Mouse (Mus musculus): ENCODE data around the gene Wscd2. TPM values are rescaled to one million over a fixed set of nuclear protein-coding genes. Genes with fewer than 3 reads are reported as not detected.

Gene Wscd2
- polyA plus RNA-seq, 1 experiment from 2014 or later, result not detected

DNA sequence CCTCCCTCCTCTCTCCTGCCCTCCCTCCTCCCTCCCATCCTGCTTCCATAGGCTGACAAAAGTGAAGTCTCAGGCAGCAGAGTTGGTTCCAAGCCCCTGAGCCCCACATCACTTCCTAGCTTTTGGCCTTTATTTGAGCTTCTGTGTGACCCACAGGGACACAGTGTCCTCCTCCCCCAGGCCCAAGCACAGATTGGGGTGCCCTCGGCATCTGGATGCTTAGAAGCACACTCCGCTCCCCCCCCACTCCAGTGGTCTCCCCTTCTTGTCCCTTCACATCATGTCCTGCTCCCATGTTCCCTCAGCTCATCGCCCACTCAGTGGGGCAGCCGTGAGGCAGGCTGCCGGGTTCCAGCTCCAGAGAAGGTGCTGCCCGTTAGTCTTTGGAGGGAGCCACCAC lies 121.0 kb downstream of the Wscd2 start:
- no peak overlapping the region for H3K27ac ChIP-seq
- H3K4me3 ChIP-seq (ENCODE audit: inconsistent target), result no peak overlapping the region
- H3K79me2 ChIP-seq (ENCODE audit: inconsistent target), result no peaks in the 10 kb centered on the region
- WGBS (ENCODE audit: missing documents), result 88% methylated on average over 6 of the region's 6 CpGs
- peaks cover 42% of the 10 kb centered on the region; the same call in 1 of the 2 replicates for H3K36me3 ChIP-seq (ENCODE audit: inconsistent target)

DNA sequence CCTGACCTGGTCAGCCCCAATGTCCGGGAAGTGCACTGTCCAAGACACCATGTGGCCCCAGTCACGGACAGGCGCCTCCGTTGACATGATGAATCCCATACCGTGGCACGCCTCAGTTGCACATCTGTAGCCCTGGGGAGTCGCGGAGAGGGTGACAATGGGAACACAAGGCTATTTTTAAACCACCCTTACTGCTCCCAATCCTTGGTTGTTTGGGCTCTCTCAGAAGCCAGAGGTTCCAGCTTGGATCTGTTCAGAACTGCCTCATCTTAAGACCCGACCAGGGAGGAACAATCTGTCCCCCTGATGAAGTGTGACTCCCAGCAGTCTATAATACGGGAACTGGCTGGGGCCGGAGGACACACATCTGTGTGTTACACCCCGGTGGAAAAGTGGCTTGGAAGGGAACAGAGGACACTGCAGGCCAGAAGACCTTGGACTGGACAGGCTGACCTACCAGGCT lies 121.7 kb downstream of the Wscd2 start:
- H3K4me3 ChIP-seq (ENCODE audit: inconsistent target), result no peak overlapping the region
- no peaks in the 10 kb centered on the region for H3K79me2 ChIP-seq (ENCODE audit: inconsistent target)
- WGBS (ENCODE audit: missing documents), result 90% methylated on average over 12 of the region's 12 CpGs
- H3K27ac ChIP-seq, result no peak overlapping the region
- H3K36me3 ChIP-seq (ENCODE audit: inconsistent target), result peaks cover 48% of the 10 kb centered on the region; the same call in 1 of the 2 replicates

DNA sequence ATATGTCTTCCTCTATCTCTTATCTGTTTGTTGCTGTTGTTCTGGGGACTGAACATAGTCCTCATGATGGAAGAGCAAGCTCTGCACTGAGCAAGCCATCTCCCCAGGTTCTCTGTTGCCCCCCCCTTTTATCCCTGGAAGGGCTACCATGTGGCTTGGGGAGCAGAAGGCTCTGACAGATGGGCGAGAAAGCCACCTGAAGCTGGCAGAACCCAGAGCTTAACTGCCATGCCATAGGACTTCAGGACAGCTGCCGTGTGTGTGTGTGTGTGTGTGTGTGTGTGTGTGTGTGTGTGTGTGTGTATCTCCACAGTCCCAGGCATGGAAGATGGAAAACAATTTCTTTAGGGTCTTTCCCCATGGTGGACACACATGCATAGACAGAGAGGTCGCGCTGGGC lies 128.6 kb downstream of the Wscd2 start:
- no peak overlapping the region for H3K27ac ChIP-seq
- no peak overlapping the region for H3K4me3 ChIP-seq (ENCODE audit: inconsistent target)
- 96% methylated on average over 4 of the region's 4 CpGs for WGBS (ENCODE audit: missing documents)
- H3K79me2 ChIP-seq (ENCODE audit: inconsistent target), result no peaks in the 10 kb centered on the region; the same call in 1 of the 2 replicates
- H3K36me3 ChIP-seq (ENCODE audit: inconsistent target), result peaks cover 39% of the 10 kb centered on the region; the same call in 1 of the 2 replicates

DNA sequence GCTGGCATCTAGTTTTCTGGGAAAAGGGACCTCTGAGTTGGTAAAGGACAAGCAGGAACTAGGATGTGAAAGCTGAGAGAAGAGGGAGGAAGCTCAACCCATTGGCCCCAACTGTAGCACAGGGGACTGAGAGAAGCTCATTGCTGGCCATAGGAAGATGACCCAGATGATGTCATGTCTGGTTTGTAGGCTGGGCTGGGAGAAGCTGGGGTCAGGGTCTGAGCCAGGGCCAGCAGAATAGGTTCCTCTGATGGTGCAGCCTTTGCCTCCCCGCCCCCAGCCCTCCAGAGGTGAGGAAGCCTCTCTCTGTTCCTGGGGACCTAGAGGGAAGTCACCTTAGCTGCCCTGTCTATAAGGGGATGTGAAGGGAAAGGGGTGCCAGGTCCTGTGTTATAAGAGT lies 129.0 kb downstream of the Wscd2 start:
- Histone ChIP-seq H3K79me2 (ENCODE audit: inconsistent target) (no peaks in the 10 kb centered on the region; the same call in 1 of the 2 replicates), H3K27ac (no peak overlapping the region), H3K36me3 (ENCODE audit: inconsistent target) (peaks cover 39% of the 10 kb centered on the region; the same call in 1 of the 2 replicates), H3K4me3 (ENCODE audit: inconsistent target) (no peak overlapping the region)
- 60% methylated on average over 1 of the region's 1 CpGs for WGBS (ENCODE audit: missing documents)

DNA sequence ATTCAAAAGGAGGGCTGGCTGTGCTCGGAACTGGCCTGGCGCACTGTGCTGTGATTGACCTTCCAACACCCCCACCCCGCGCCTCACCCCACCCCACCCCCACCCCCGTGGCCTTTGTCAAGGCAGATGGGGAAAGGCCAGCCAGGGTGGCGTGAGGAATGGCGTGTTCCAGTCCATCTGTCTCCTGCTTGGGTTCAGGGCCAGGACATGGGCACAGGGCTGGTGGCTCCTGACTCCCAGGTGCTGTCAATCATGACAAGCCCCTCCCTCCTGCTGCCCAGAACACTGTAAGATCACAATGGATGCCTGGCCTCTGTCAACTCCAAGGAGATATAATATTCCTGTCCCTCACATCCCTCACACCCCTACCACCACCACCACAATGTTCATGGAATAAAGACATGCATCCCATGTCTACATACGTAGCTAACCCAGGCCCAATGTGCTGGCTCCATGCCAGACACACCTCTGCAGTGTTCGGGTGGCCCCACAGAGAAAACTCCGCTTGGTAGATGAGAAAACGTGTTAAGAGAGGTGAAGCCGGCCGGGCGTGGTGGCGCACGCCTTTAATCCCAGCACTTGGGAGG lies 130.1 kb downstream of the Wscd2 start:
- Histone ChIP-seq H3K27ac (no peak overlapping the region), H3K79me2 (ENCODE audit: inconsistent target) (no peaks in the 10 kb centered on the region; the same call in 1 of the 2 replicates), H3K36me3 (ENCODE audit: inconsistent target) (peaks cover 39% of the 10 kb centered on the region; the same call in 1 of the 2 replicates), H3K4me3 (ENCODE audit: inconsistent target) (no peak overlapping the region)
- WGBS (ENCODE audit: missing documents), result 85% methylated on average over 16 of the region's 16 CpGs

DNA sequence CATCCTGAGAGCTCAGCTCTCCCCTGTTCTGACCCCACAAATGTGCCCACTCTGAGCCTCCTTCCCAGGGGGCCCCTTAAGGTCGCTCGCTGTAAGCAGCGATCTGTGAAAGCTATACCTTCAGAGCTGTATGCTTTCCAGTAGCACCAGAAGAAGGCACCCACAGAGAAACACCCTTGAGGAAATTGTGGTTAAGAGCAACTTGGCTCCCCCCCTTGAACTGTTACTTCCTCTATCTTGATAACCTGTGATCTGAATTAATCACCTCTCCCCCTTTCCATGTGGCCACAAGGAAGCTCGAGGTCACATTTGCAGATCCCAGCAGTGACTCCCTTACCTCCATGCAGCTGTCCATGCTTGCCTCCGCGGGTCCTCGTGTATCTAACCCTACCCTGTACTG lies 130.9 kb downstream of the Wscd2 start:
- Histone ChIP-seq H3K36me3 (ENCODE audit: inconsistent target) (peaks cover 36% of the 10 kb centered on the region; the same call in 1 of the 2 replicates), H3K79me2 (ENCODE audit: inconsistent target) (peaks cover 2% of the 10 kb centered on the region; the same call in 1 of the 2 replicates), H3K27ac (no peak overlapping the region), H3K4me3 (ENCODE audit: inconsistent target) (no peak overlapping the region)
- WGBS (ENCODE audit: missing documents), result 11% methylated on average over 7 of the region's 7 CpGs

DNA sequence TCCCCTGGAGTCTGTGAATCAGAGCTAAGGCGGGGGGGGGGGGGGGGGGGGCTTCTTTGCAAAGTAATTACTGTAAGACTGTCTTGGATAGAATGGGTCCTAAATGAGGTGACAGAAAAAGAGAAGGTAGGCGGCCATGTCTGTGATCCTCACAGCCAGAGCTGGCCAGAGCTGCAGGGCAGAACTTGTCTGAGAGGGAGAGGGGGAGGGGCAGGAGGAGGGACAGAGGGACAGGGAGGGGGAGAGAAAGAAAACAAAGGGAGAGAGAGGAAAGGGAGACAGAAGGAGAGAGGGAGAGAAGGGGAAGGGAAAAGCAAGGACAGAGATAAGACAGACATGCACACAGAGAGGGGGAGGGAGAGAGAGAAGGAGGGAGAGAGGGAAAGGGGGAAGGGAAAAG lies 132.9 kb downstream of the Wscd2 start:
- peaks cover 32% of the 10 kb centered on the region; the same call in 1 of the 2 replicates for H3K36me3 ChIP-seq (ENCODE audit: inconsistent target)
- WGBS (ENCODE audit: missing documents), result no CpG with 5 or more reads among the region's 2 CpGs

DNA sequence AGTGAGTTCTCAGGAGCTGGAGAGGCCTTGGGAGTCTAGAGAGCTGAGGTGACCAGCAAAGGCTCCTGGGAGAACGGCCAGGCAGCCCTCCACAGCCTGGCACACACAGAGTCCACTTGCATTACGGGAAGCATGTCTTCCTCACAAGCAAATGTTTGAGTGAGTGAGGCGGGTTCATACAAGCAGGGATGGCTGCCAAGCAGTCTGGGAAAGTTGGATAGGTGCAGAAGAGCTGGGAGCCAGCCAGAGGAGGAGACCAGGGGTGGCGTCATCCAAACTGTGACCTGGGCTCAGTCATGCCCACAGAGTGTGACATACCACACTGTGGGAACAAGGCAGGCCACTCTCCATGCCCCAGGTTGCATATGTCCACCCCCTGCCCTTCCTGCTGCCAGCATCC lies 134.9 kb downstream of the Wscd2 start:
- Histone ChIP-seq H3K4me3 (ENCODE audit: inconsistent target) (no peak overlapping the region), H3K79me2 (ENCODE audit: inconsistent target) (peaks cover 30% of the 10 kb centered on the region; the same call in 1 of the 2 replicates), H3K36me3 (ENCODE audit: inconsistent target) (peaks cover 33% of the 10 kb centered on the region; the same call in 1 of the 2 replicates), H3K27ac (no peak overlapping the region)
- 94% methylated on average over 4 of the region's 4 CpGs for WGBS (ENCODE audit: missing documents)

More for the DNA sequence above, 132.9 kb downstream of the Wscd2 start:
- no peak overlapping the region for H3K27ac ChIP-seq
- peaks cover 15% of the 10 kb centered on the region; the same call in 1 of the 2 replicates for H3K79me2 ChIP-seq (ENCODE audit: inconsistent target)
- no peak overlapping the region for H3K4me3 ChIP-seq (ENCODE audit: inconsistent target)

DNA sequence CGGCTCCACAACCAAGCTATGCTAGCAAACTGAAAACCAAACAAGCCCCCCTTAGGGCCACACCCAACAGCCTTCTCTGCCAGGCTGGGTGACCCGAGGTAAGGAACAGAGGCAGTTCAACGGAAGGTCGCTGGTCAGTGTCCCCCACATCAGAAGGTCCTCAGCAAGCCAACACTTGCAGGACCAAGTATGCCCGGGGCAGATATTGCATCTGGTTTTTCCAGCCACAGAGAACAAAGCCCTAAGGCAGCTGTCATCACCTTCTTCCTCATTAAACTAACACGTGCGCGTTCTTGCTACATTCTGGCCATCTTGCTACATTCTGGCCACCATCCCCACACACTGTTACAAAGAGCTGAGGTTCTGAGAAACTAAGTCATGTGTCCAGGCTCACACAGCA lies 136.2 kb downstream of the Wscd2 start:
- Histone ChIP-seq H3K4me3 (ENCODE audit: inconsistent target) (no peak overlapping the region), H3K36me3 (ENCODE audit: inconsistent target) (peaks cover 35% of the 10 kb centered on the region; the same call in 1 of the 2 replicates), H3K27ac (no peak overlapping the region), H3K79me2 (ENCODE audit: inconsistent target) (peaks cover 43% of the 10 kb centered on the region; the same call in 1 of the 2 replicates)
- 60% methylated on average over 8 of the region's 8 CpGs for WGBS (ENCODE audit: missing documents)

DNA sequence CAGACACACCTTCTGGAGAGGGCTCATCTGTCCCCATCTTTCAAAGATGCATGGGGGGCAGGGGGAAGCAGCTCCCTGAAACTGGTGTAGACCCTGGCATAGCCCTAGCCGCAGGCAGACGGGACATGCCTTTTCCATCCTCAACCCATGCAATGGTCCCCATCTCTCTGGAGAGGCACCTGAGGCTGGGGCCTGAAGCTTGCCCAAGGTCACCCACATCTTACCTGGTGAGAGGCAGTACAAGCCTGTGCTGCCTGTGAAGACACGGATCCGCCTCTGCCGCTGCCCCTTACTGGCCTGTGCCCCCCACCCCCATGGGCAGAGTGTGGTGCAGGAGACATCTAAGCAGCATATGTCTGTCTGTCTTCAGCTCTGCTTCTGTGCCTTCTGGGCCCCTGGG lies 136.9 kb downstream of the Wscd2 start:
- peaks cover 49% of the 10 kb centered on the region; the same call in 1 of the 2 replicates for H3K79me2 ChIP-seq (ENCODE audit: inconsistent target)
- H3K27ac ChIP-seq, result no peak overlapping the region
- H3K36me3 ChIP-seq (ENCODE audit: inconsistent target), result peaks cover 40% of the 10 kb centered on the region; the same call in 1 of the 2 replicates
- WGBS (ENCODE audit: missing documents), result 96% methylated on average over 5 of the region's 5 CpGs
- H3K4me3 ChIP-seq (ENCODE audit: inconsistent target), result no peak overlapping the region

DNA sequence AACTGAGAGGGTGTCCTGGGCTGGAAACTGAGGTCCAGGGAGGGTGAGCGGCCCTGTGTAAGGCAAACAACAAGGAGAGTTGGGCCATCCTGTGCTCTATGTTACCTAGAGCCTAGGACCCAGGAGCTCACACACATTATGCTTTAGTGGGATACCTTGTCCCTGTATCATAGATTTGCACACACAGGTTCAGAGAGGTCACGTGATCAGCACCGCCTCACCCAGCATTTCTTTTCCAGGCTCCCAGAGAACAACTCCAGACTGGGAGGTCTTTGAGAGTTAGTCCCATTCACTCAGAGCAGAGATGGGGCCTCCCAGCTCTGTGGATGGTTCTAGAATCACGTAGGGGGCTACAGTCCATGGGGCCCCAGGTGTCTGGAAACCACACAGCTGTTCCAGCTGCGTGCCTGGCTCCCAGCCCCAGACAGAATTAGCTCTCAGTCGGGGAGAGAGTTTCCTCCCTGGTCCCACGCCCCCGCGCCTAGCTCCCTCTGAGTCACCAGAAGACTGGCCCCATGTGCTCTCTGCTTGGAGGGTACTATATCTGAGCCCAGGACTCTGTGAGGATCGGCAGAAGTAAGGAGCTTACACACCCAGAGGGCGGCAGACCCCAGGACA lies 137.8 kb downstream of the Wscd2 start:
- 57% methylated on average over 11 of the region's 11 CpGs for WGBS (ENCODE audit: missing documents)
- H3K4me3 ChIP-seq (ENCODE audit: inconsistent target), result no peak overlapping the region
- peaks cover 43% of the 10 kb centered on the region; the same call in 1 of the 2 replicates for H3K36me3 ChIP-seq (ENCODE audit: inconsistent target)
- H3K79me2 ChIP-seq (ENCODE audit: inconsistent target), result peaks cover 59% of the 10 kb centered on the region; the same call in 1 of the 2 replicates
- H3K27ac ChIP-seq, result no peak overlapping the region

DNA sequence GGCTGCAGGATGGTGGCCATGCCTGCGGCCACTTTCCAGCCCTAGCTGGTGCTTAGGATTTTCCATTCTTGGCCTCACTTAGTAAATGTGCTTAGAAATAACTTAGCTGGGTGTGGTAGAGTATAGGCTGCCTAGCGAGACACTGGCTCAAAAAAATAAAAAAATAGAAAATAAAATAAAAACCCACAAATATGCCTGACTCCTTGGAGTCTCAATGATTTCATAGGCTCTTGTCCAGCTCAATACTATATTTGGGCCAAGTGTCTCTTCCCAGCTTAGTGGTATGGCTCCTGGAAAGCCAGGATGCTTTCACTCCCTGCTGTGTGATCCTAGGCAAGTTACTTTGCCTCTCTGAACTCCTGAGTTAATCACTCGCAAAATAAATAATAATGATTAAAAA lies 139.1 kb downstream of the Wscd2 start:
- Histone ChIP-seq H3K36me3 (ENCODE audit: inconsistent target) (peaks cover 36% of the 10 kb centered on the region; the same call in 1 of the 2 replicates), H3K4me3 (ENCODE audit: inconsistent target) (no peak overlapping the region), H3K79me2 (ENCODE audit: inconsistent target) (peaks cover 70% of the 10 kb centered on the region; the same call in 1 of the 2 replicates), H3K27ac (no peak overlapping the region)
- WGBS (ENCODE audit: missing documents), result 97% methylated on average over 3 of the region's 3 CpGs

DNA sequence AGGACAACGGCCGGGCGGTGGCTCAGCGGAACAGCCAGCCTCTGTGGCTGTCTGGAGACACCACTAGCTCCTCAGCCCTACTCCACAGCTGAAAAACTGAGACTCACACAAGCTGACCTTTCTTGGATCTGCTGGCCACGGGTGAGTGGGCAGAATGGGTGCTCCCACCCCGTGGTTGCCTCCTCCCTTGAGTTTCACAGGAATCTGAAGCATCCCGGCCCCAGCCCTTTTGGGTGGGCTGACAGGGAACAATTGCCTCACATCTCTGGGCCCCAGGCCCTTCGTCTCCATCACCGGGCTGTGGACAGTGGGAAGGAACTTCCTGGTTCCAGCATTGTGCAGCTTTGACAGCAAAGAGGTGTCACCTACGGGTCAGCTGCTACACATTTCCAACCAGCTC lies 140.0 kb downstream of the Wscd2 start:
- H3K27ac ChIP-seq, result no peak overlapping the region
- no peak overlapping the region for H3K4me3 ChIP-seq (ENCODE audit: inconsistent target)
- H3K79me2 ChIP-seq (ENCODE audit: inconsistent target), result peaks cover 79% of the 10 kb centered on the region; the same call in 1 of the 2 replicates
- peaks cover 27% of the 10 kb centered on the region; the same call in 1 of the 2 replicates for H3K36me3 ChIP-seq (ENCODE audit: inconsistent target)
- whole genome bisulfite sequencing (ENCODE audit: missing documents), result 76% methylated on average over 9 of the region's 10 CpGs

DNA sequence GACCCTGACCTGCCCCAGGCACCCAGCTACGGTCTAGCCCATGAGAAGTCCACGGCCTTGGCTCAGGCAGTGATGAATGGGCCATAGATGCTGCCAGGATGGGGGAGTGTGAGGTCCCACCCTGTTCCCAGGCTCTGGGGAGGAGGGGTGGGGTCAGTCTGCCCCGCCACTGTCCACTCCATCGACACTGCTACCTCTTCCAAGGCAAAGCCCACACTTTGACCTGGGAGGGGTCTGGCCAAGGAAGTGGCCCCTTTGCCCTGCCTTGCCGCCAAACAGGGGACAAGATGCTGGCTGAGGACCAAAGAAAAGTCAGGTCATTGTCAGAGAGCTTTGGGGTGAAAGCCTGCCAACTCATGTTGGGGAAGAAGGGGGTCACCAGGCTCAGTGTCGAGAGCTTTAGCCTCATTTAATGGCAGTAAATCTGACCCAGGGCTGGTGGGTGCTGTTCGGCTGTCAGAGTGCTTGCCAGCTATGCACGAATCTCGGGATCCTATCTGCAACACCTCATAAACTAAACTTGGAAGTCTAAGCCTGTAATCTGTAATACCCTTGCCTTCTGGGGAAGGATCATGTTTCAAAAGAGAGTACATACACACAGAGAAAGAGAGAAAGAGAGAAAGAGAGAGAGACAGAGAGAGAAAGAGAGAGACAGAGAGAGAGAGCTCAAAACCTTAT lies 143.0 kb downstream of the Wscd2 start:
- WGBS (ENCODE audit: missing documents), result 81% methylated on average over 8 of the region's 9 CpGs
- no peak overlapping the region for H3K27ac ChIP-seq
- no peak overlapping the region for H3K4me3 ChIP-seq (ENCODE audit: inconsistent target)

More for the DNA sequence above, 143.0 kb downstream of the Wscd2 start:
- peaks cover 10% of the 10 kb centered on the region; the same call in 1 of the 2 replicates for H3K36me3 ChIP-seq (ENCODE audit: inconsistent target)
- peaks cover 94% of the 10 kb centered on the region; the same call in 1 of the 2 replicates for H3K79me2 ChIP-seq (ENCODE audit: inconsistent target)

Data from macrophage (primary cell).